Mouse (Mus musculus) ES-E14 (cell line): ENCODE measurements at regions not wholly inside any gene's neighbourhood (a gene's known extent, or its start where the extent isn't known, plus 50 kb on each side); places are given as distances from the start of the nearest gene placed in this dataset.

Experiments
- DNase-seq: peaks from one replicate; pipeline ENCODE4 v3.0.0-alpha.2; 2013; ENCODE audit warnings: low read depth, low spot score
- H3K27ac ChIP-seq: 2 replicates; pipeline ENCODE4 v1.5.1; 2012; ENCODE audit warnings: low read depth, mild to moderate bottlenecking, low read length, moderate library complexity, mixed read lengths; ENCODE audit not compliant: poor library complexity, insufficient read depth, severe bottlenecking
- H3K36me3 ChIP-seq: 2 replicates; pipeline ENCODE4 v1.6.1; 2012; ENCODE audit warnings: mild to moderate bottlenecking, low read length, moderate library complexity, mixed read lengths; ENCODE audit not compliant: control insufficient read depth, poor library complexity, insufficient read depth, severe bottlenecking
- H3K4me1 ChIP-seq, 2 experiments: fragments of 150-350 bp in 1 of 2; sonication (generic) in 1 of 2; 2 replicates each; pipeline ENCODE4 v1.6.1; 2012; ENCODE audit warnings: low read length in 2 of 2, mild to moderate bottlenecking in 1 of 2, mixed read lengths in 1 of 2; ENCODE audit not compliant: control insufficient read depth in 2 of 2, insufficient read depth in 2 of 2, poor library complexity in 1 of 2
- H3K4me3 ChIP-seq, 2 experiments: fragments of 150-350 bp in 1 of 2; sonication (generic) in 1 of 2; 2 replicates each; pipeline ENCODE4 v1.5.1; 2012; ENCODE audit warnings: low read length in 2 of 2, low read depth in 1 of 2, mild to moderate bottlenecking in 1 of 2, mixed read lengths in 1 of 2; ENCODE audit not compliant: insufficient read depth in 1 of 2, poor library complexity in 1 of 2, severe bottlenecking in 1 of 2
- H3K9ac ChIP-seq: 2 replicates; pipeline ENCODE4 v1.6.1; 2012; ENCODE audit warnings: low read depth, mild to moderate bottlenecking, low read length, mixed read lengths; ENCODE audit not compliant: poor library complexity, insufficient read depth, severe bottlenecking
- H3K9me3 ChIP-seq: fragments of 150-350 bp; sonication (generic); 2 replicates; pipeline ENCODE4 v1.6.1; 2012; ENCODE audit warnings: low read depth, mild to moderate bottlenecking, low read length; ENCODE audit not compliant: control insufficient read depth, insufficient read depth
- CHD2 ChIP-seq: IDR thresholded peaks from 2 replicates; pipeline ENCODE4 v1.6.1; 2014; ENCODE audit warnings: mild to moderate bottlenecking, low read depth, low read length, inconsistent platforms
- HCFC1 ChIP-seq: IDR thresholded peaks from 2 replicates; pipeline ENCODE4 v1.6.1; 2012; ENCODE audit warnings: low read length, inconsistent platforms, borderline replicate concordance; ENCODE audit not compliant: insufficient read depth
- MAFK ChIP-seq: IDR thresholded peaks from 2 replicates; pipeline ENCODE4 v1.6.1; 2014; ENCODE audit warnings: mild to moderate bottlenecking, low read depth, low read length, inconsistent platforms; ENCODE audit not compliant: insufficient read depth
- ZC3H11A ChIP-seq: IDR thresholded peaks from 2 replicates; pipeline ENCODE4 v1.6.1; 2012; ENCODE audit warnings: low read depth, mild to moderate bottlenecking, inconsistent platforms, low read length, borderline replicate concordance
- ZNF384 ChIP-seq: IDR thresholded peaks from 2 replicates; pipeline ENCODE4 v1.6.1; 2012; ENCODE audit warnings: low read depth, low read length, inconsistent platforms
- in situ Hi-C, 2 experiments: fragments of 600-800 bp; cut with MboI; formaldehyde crosslinking; loops; one replicate each; pipeline ENCODE4 v1.15.1; 2025; ENCODE audit warnings: low sequenced_read_pairs in 2 of 2, inconsistent platforms in 1 of 2; ENCODE audit not compliant: unreplicated experiment in 2 of 2

DNA sequence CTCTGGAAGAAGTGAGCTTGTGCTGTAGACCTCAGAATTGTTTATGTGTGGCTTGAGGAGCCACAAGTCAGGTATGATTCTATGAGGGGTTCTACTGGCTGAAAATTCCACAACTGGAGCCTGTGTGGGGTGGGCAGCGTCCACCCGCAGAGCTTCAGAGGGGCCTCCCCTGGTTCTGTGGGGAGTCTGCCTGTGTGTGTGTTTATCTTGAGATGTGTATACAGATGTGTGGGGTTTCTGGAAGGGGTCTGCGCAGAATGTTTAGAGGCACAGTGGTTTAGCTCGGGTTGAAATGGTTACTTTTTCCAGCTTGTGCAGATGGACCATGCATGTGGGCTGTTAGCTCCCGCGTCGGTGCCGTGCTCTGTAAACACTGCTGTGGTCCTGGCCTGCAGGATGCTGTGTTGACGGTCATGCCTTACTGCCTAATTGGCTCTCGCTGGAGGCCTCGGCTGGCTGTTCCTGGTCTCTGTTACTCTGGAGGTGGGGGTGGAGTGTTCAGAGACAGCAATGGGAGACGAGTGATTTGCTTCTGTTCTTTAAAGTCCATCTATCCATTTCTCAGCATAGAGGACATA, 68.3 kb upstream of the Ptch1 start:
- TF ChIP-seq ZC3H11A (no peak), HCFC1 (no peak), MAFK (no peak), CHD2 (no peak), ZNF384 (no peak)
- no peak overlapping the region for H3K9ac ChIP-seq
- no peaks in the 10 kb centered on the region for H3K9me3 ChIP-seq
- H3K36me3 ChIP-seq = no peaks in the 10 kb centered on the region
- in situ Hi-C loops = no loop called here
- H3K27ac ChIP-seq = no peak overlapping the region
- no peak for DNase-seq
- H3K4me3 ChIP-seq = no peak overlapping the region
- H3K4me1 ChIP-seq = no peaks in the 10 kb centered on the region

DNA sequence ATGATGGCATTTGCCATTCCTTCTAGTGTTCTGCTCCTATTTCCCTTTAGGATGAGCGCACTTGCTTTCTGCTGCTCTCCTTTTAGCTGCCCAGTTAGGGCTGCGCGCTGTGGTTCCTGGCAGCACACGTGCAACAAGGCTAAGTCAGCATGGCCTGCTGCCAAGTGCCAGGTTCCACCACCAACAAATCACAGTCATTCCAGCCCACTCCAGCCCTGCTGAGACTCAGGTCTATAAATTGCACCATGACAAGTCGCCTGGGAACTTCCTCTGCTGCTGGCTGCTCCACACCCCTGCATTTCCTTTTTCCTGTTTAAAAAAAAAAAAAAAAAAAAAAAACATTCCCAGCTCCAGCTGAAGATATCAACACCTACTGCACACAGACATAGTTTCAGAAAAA, 69.2 kb upstream of the Ptch1 start:
- no peak overlapping the region for H3K4me3 ChIP-seq
- H3K36me3 ChIP-seq = no peaks in the 10 kb centered on the region
- H3K27ac ChIP-seq = no peak overlapping the region
- in situ Hi-C loops = no loop called here
- H3K9me3 ChIP-seq = no peaks in the 10 kb centered on the region
- TF ChIP-seq ZNF384 (no peak), CHD2 (no peak), MAFK (no peak), HCFC1 (no peak), ZC3H11A (no peak)
- DNase-seq = no peak
- no peak overlapping the region for H3K9ac ChIP-seq
- no peaks in the 10 kb centered on the region for H3K4me1 ChIP-seq

DNA sequence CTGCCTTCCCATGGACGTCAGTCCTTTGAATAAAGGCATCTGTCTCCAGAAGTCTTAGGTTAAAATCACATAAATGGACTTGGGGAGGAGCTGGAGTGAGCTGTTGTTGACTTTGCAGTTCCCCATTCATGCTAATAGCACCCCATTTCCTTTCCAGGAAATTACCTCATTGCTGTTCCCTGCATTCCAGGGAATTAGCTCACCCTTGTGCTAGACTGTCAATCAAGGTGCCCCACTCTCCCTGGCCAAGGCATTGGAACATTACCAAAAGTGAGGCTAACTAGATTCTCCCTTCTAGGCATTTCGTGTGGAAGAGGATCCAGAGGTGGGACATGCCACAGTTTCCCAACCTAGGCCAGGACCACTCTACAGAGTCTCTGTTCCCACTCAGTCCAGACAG, 70.0 kb upstream of the Ptch1 start:
- Histone ChIP-seq H3K4me3 (no peak overlapping the region), H3K4me1 (no peaks in the 10 kb centered on the region), H3K36me3 (no peaks in the 10 kb centered on the region), H3K9ac (no peak overlapping the region), H3K9me3 (no peaks in the 10 kb centered on the region), H3K27ac (no peak overlapping the region)
- DNase-seq = no peak
- in situ Hi-C loops = no loop called here
- TF ChIP-seq MAFK = no peak
- no peak for TF ChIP-seq CHD2
- no peak for TF ChIP-seq ZC3H11A
- TF ChIP-seq HCFC1 = no peak
- TF ChIP-seq ZNF384 = no peak

DNA sequence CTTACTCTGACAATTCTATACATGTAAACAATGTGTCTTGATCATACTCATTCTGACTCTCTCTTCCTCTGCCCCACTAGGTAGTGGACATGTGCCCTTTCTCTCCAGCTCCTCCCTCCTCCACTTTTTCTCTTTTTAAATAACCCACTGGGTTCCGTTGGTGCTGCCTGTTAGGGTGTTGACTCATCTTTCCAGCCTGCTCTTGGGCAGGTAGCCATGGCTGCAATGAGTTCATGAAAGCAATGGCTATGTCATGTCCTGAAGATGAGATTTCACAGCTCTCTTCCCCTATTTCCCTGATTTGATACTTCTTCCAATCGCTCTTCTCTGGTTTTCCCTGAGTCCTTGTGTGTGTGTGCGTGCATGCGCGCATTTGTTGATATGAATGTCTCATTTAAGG, 70.9 kb upstream of the Ptch1 start:
- TF ChIP-seq CHD2 = no peak
- TF ChIP-seq MAFK = no peak
- TF ChIP-seq ZNF384 = no peak
- no peak for TF ChIP-seq HCFC1
- no peak for TF ChIP-seq ZC3H11A
- Histone ChIP-seq H3K4me3 (no peak overlapping the region), H3K27ac (no peak overlapping the region), H3K4me1 (no peaks in the 10 kb centered on the region), H3K9ac (no peak overlapping the region), H3K36me3 (no peaks in the 10 kb centered on the region), H3K9me3 (no peaks in the 10 kb centered on the region)
- DNase-seq = no peak
- in situ Hi-C loops = no loop called here

DNA sequence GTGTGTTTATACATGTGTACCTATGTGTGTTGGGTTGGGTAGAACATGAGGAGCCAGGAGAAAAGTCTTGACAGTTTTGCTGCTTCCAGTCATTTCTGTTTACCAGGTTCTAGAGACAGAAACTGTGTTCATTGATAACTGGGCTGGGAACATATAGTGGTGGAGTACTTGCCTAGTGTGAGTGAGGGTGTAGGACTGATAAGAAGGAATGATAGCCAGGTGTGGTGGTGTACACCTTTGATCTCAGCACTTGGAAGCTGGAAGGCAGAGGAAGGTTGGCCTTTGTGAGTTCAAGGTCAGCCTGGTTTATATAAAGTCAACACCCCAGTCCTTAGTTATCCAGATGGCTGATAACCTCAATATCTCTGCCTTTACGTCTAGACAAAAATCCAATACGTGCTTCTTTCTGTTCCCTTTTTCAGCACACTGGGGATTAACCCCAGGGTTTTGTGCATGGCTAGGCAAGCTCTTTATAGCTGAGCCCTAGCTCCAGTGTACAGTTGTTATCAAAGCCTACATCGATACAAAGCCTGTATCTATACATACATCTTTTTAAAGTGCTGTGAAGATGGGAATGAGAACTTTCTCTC, 75.8 kb upstream of the Ptch1 start:
- Histone ChIP-seq H3K9me3 (no peaks in the 10 kb centered on the region), H3K36me3 (no peaks in the 10 kb centered on the region), H3K4me3 (no peak overlapping the region), H3K27ac (no peak overlapping the region), H3K4me1 (no peaks in the 10 kb centered on the region), H3K9ac (no peak overlapping the region)
- in situ Hi-C loops = no loop called here
- TF ChIP-seq ZC3H11A = no peak
- TF ChIP-seq CHD2 = no peak
- TF ChIP-seq MAFK = no peak
- TF ChIP-seq HCFC1 = no peak
- TF ChIP-seq ZNF384 = no peak
- no peak for DNase-seq
